Mouse (Mus musculus) small intestine, adult 2 months (tissue): ENCODE data around the gene Pigt.

Experiments
- CTCF ChIP-seq: fragments of 200-500 bp; IDR thresholded peaks from 2 replicates; pipeline ENCODE4 v1.5.1; 2012; ENCODE audit warnings: low read depth, mild to moderate bottlenecking, control low read depth, inconsistent platforms, low read length, moderate library complexity, mixed read lengths; ENCODE audit not compliant: insufficient replicate concordance, insufficient read length; ENCODE audit errors: extremely low read depth
- POLR2A ChIP-seq: fragments of 200-500 bp; IDR thresholded peaks from 2 replicates; pipeline ENCODE4 v1.6.1; 2012; ENCODE audit warnings: low read depth, mild to moderate bottlenecking, control low read depth, inconsistent platforms, low read length, moderate library complexity

GRCm38 (mm10) chr2:164544454-164545097 is 47.3 kb downstream of the Pigt start:
- TF ChIP-seq POLR2A, result no peak
- TF ChIP-seq CTCF, result no peak
